Mouse (Mus musculus) layer of hippocampus, adult 18-20 months (tissue): ENCODE results near the gene Etv5. TPM values are rescaled to one million over a fixed set of nuclear protein-coding genes. Genes with fewer than 3 reads are reported as not detected.
"Not testable (repeated sequence)": the region's sequence is repeated elsewhere in the genome, so short reads cannot be mapped to it uniquely, and the experiment has no call there.

Experiments used
- DNase-seq, 2 experiments: peaks; one replicate each; pipeline ENCODE4 v3.0.0; 2022; ENCODE audit warnings: low spot score in 2 of 2
- total RNA-seq, 2 experiments: library from RNA; stranded (reverse); gene quantifications; 2 replicates each; pipeline ENCODE4 v1.2.3; 2021

The Etv5 gene
- total RNA-seq, 2 experiments from 2014 or later: 49.2 to 54.5 TPM

DNA sequence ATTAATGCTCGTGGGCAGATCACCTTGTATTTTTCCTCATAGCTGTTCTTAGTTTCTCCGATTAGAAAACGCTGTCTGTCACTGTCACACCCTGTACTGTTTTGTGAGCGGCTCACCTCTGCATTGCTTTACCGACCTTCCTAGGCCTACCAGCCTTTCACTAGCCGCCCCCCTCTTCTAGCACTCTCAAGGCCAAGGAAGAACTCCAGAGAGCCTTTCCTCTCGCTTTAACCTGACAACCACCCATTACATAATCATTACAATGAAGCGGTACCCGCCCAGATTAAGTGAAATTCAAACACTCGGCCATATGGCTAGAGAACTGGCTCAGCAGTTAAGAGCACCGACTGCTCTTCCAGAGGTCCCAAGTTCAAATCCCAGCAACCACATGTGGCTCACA is 41.2 kb downstream of the Etv5 start:
- DNase-seq: no peak

DNA sequence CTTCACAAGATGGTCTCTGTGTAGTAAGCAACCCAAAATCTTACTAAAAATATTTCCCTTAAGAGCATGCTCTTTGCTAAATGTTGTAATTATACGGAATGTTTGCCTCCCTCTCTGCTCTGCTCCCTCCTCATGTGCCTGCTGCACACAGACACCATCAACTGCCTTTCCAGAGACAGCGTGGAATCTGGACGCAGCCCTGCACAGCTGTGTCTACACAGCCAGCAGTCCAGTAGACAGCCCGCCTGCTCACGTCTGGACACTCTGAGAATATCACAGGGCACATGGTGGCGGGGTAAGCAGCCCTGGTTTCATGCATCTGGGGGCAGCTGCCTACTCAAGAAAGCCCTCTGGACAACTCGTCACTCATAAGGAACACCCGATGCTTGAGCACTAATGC is 43.1 kb downstream of the Etv5 start:
- DNase-seq: no peak

DNA sequence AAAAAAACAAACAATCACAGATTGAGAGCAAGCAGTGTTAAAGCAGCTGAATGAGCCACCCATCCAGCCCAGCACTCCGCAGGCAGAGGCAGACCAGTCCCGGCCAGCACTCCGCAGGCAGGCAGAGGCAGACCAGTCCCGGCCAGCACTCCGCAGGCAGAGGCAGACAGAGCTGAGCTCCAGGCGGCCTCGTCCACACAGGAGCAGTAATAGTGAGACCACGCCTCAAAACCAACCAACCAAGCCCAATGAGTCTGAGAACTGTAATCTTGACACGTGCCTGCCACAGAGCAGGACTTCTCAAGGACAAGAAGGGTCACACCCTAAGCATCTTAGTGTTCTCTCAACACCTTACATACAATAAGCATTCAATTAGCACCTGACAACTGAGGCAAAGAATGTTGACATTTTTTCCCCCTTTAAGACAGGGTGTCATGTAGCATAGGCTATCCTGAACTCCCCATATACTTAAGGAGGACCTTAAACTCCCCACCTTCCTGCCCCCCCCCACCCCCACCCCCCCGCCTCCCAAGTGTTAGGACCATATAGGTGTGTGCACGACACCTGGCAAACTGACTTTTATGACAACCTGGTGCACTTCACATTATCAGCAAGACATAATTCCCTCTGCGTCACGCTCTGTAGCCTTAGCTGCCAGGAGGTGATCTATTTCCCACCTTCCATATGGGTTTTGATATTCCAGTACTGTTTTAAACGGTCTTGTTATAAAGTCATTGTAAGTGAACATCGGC is 44.2 kb downstream of the Etv5 start:
- no peak for DNase-seq

DNA sequence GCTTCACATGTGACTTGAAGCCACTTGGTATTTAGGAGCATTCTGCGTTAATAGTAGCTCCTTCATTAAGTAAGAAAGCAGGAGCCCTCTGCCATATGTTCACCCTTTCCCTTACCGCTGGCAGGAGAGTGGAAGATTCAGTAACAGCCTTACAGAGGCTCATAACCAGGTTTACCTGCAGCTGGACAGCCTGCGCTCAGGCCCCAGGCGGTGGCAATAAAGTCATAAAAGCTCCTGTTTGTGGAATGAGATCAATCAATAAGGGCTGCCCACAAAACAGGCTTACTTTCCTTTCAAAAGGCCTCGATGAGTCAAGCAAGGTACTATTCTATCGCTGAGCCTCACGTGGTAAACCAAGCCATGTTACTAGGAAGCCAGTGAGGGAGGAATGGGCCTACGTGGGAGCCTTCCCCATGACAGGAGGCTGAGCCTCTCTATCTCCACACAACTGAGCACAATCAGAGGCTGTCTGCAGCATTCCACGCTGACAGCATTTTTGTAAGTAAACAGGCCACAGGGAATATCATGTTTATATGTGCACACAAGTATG is 49.1 kb downstream of the Etv5 start:
- DNase-seq: no peak

DNA sequence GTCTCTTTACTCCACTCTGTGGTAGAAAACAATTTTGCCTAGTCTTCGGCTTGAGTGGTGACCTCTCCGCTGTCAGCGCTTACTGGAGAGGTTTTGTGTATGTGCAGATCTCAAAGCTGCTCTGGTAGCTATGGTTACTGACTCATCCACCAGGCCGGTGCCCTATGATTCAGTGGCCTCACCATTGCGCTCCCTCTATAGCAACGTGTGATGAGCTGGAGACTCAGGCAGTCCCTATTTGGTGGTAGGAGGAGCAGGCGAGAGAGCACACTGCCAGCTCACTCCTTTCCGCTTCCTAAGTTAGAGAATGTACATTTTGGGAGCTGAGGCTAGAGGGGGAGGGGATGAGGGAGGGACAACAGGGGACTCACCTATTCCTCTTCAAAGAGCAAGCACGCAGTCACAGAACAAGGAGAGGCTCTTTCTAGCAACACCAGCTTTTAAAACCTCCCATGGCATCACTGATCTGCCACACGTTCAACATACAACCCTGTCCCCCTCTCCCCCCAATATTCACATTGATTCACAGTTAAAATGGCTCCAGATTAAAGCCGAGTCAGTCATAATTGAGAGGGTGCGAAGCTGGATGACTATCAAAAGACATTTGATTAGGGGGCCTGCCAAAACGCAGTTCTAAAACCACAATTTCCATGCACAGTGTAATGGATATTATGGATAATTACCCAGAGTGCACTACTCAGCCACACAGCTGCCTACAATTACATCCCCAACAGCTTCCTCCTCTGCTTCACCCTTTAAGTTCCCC is 50.2 kb downstream of the Etv5 start:
- peak in 1 of 2 experiments; percentile 51 for DNase-seq

DNA sequence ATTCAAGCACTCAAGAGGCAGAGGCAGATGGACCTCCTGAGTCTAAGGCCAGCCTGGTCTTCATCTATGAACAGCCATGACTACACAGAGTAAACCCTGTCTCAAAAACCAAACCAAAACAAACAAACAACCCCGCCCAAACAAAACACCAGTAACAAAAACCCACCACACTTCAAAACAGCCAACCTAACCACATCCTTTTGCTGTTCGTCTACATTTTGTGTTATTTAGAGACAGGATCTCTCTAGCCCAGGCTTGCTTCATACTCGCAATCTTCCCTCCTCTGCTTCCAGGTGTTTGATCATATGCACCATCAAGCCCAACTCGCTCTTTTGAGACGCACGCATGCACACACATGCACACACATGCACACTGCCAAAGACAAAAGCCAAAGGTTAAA is 51.8 kb downstream of the Etv5 start:
- no peak for DNase-seq

DNA sequence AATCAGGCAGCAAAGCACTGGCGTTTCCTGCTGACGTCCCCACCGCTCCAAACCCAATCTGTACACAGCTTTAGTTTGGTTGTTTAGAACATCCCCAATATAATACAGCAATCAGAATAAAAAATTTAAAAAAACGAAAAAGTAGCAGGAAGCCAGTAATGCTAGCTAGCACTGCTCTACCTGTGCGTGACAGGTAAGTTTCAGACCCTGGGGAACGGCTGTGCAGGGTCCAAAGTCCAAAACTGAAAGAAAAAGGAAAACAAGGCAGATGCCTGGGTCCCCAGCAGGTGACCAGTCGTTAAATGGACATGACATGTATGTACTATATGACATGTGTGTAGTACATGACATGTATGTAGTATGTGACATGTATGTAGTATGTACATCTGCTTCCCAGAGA is 57.5 kb downstream of the Etv5 start:
- DNase-seq: not testable (repeated sequence)

DNA sequence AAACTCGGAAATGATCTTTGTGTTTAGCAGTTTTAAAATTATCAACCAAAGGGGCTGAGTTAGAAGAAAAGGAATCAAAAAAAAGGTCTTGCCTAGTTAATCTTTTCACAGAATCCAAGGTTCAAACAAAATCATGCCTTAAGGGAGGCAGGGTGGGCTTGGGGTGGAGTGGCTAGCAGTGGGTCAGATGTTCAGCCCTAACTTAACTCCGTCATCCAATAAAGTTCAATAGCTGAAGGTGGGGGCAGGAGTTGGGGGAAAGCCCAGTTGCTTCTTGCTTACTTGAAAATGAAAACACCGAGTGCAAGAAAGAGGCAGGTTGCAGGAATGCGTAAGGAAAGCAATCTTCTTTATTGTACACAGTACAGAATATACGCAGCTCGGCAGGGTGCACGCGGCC is 58.5 kb downstream of the Etv5 start:
- no peak for DNase-seq

DNA sequence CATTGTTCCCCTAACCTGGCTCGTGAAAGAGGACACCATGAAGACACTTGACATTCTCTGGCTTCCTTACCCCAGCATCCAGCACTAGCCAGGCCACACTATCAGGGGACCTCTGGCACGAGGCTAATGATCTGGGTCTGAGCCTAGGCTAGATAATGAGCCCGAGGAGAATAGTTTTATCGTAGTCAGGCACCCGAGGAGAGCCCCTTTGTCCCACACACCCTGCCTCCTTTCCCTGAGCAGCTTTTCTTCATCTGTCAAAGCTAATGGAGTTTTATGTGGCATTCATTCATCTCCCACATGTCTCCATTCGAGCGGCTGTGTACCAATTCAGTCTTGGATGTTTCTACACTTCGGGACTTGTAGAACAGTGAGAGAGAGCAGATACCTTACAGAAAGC is 59.5 kb downstream of the Etv5 start:
- DNase-seq: no peak

DNA sequence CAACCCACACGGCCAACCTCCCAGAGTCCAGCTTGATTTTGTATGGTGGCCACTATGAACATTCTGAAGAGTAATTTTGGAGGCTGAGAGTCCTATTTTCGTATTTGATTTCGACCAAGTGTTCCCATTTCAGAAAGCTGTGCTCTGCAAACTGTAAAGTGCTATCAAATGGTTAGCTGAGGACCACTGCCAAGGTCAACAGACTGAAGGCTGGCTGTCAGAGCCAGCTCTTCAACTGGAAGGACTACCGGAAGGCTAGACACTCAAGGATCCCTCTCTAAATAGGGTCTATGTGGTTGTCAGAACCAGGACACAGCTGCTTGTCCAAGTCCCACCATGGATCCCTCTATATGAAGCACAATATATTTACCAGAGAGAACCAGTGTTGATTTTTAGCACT is 60.2 kb downstream of the Etv5 start:
- no peak for DNase-seq

DNA sequence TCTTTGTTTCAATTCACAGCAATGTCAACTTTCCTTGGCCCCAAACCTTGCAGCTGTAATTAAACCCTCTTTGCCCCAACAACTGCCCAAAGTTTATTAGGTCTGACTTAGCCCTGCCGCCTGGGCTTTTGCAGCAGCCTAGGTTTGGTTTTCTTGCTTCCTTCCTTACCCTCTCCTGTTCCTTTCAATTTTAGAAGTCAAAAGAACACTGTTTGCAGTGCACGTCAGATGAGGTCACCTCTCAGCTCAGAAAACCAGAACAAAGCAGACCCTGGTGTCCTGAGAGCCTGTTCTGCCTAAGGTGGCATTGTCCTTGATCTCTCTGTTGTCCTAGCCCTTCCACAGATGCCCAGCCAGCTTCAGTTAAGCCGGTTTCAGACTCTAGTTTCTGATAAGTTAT is 61.8 kb downstream of the Etv5 start:
- DNase-seq: no peak

DNA sequence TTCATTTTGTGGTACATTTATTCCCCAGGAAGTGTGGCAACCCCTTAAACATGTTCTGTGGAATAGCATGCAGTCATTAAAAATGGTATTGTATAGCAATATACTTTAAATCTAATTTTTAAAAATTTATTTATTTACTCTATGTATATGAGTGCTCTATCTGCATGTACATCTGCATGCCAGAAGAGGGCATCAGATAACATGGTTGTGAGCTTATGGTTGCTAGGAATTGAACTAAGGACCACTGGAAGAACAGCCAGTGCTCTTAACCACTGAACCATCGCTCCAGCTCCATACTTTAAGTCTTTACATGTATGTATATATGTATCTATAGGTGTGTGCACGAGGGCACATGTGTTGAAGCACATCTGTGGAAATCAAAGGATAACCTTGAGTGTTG is 64.6 kb downstream of the Etv5 start:
- DNase-seq: no peak

DNA sequence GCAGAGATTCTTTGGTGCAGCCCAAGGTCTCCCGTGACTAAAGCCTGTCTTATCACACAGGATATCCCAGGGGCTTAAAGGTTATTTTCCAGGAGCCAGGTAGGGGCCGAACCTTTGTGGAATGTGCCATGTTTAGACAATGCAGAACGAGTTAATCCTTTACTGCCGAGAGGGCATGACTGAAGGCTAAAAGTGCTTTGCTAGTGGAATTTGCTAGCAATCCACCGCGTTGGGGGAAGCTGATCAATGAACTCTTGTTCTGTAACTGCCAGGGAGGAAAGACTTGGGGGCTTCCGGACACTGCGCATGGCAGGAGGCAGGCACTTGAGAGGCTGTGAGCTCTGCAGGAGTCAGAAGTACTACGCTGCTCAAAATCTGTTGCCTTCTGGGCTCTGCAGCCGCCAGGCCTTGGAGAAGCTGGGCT is 66.8 kb downstream of the Etv5 start:
- no peak for DNase-seq

DNA sequence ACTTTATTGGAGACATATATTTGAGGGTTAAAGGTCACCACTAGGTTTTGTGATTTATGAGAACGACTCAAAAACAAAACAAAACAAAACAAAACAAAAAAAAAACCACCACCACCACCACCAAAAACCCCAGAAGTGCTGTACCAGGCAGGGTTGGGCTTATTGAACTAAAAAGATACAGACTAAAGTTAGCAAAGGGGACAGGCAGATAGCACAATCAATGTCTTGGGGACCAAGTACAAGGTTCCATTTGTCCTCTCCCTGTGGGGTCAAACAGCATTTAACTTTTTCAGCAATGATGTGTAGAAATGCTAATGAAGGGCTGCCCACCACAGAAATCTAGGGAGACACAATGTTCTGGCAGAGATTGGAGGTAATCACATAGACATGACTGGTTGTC is 67.3 kb downstream of the Etv5 start:
- no peak for DNase-seq

DNA sequence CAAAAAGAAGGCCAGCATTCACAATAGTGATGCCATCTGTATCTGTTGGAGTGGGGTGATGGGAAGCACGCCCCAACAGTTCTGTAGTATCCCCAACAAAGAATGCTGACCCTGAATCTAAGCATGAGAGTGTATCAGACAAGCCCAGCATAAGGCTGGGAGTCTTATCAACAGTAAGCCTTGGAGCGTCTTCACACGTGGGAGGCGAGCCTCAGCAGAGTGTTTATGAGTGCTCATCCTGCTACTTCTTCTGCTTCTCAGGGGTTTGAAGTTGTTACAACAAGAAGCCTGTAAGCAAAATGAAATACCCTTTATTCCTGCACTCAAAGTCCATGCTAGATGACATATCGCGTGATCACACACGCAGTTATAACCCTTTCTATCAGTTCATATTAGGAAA is 72.4 kb downstream of the Etv5 start:
- peak in 1 of 2 experiments; percentile 25 for DNase-seq

DNA sequence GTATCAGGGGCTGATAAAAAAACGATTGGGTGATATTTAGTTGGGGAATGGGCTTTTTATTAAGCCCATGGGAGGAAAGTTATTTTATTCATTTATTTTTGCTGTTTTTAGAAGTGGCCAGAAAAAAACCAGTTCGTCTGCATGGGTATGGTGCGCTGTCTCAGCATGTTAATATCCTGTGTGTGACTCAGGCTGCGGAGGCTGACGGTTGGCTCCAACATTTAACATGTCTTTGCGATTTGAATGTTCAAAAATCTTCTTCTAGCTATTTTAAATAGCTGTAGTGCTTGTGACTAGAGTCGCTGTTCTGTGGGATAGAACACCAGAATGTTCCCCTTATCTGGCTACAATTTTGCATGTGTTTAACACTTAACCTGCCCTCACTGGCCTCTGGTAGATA is 73.5 kb downstream of the Etv5 start:
- peak; percentile 37 to 63 for DNase-seq

DNA sequence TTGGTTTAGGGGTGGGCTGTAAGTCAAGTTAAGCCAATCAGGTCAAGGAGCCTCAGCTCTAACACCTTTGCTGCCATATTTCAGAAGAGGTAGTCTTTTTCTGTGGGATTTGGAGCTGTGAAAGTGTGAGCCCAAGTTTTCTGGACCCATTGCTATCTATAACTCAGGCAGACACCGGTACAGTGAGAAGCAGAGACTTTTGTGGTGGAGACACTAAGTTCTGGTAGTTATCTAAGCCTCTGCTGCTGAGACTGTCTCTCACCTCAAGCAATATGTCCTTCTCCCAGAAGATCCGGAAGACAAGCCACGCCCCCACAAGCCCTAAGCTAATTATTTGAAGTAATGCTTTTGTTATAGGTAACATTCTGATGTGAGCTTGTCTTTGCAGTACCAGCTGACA is 73.9 kb downstream of the Etv5 start:
- DNase-seq: no peak

DNA sequence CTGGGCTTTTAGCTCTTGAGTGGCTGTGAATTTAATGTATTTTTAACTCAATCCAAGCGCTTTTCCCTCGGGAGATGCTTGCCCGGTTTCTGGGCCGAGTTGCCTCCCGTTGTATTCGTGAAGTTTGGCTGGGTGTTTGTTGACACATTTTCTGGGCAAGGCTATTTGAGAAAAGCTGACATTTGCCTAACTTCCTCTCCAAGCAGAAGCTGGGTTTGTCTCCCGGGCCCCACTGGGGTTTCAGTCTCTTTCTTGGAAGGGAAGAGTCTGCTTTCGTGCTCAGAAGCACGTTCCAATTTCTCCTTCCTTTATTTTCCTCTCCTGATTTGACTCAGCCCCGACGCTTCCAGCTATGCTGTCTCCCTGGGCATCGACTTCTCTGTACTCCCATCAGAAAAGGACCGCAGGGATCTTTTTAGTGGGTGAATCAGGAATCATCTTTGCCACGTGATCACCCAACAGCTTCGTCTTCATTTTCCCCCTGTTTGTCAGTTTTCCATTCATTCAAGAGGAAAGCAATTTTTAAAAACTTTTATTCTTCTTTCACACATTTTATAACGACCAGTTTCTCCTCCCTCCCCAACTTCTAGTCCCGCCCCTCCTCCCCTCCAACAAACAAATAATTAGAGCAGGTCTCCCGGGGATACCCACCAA is 80.7 kb downstream of the Etv5 start:
- peak in 1 of 2 experiments; percentile 19 for DNase-seq

DNA sequence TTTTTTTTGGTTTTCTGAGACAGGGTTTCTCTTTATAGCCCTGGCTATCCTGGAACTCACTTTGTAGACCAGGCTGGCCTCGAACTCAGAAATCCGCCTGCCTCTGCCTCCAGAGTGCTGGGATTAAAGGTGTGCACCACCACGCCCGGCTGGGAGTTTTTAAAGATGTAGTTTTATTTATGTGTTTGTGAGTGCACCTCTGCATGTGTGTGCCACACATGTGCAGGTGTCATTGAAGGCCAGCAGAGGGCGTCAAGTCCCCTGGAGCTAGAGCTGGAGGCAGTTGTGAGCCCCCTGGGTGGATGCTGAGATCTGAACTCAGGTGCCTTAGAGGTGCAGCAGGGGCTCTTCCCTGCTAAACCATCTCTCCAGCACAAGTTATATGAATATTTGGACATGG is 85.3 kb downstream of the Etv5 start:
- not testable (repeated sequence) for DNase-seq

DNA sequence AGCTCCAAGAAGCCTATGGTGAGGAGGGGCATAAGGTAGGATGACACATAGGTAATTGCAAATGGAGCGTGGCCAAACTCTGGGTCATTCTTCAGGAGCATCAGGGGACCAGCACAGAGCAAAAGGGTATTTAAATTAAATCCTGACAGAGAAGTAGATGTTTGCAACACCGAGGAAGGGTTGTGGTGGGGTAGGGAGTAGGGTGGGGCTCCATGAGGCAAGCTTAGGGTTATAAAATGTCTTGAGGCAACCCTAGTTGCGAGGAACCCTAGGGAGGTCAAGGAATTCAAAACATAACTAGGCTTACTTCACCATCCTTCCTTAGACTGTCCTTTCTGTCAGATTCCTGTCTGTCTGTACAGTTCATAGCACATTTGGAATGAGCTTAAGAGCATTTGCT is 85.9 kb downstream of the Etv5 start:
- no peak for DNase-seq

DNA sequence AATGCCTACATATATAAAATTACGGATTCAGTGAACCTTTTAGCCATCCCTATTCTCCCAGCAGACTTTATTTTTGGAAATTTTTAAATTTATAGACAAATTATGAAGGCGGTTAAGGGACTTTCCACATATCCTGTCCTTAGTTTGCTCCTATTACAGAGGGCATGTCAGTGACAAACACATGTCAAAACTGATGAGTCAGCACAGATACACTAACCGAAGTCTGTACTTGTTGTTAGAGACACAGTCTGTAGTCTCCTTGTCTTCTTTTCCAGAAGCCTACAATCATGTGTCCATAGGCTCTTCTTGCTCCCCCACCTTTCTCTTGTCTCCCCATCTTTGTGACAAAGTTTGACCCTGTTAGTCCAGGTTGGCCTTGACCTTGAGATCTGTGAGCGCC is 88.3 kb downstream of the Etv5 start:
- DNase-seq: no peak

DNA sequence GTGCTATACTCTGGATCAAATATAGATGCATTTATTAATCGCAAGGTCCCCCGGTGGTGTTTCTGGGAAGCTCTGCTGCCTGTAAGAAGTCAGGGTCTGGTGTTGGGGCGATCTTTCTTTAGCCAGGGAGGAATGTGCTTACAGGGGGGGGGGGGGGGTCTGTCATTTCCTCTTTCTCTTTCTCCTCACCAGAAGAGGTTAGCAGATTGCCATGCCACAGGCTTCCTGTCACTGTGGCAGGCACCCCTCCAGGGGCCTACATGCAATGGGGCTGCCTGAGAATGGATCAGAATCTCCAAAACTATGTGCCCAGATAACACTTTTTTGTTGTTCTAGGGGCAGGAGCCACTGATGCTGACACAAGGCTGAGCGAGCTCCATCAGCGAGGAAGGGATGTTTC is 89.7 kb downstream of the Etv5 start:
- no peak for DNase-seq
